Mouse (Mus musculus) large intestine, adult 2 months (tissue): ENCODE measurements around the gene Gm28827. TPM values are rescaled to one million over a fixed set of nuclear protein-coding genes. Genes with fewer than 3 reads are reported as not detected.
"Not testable (repeated sequence)": the region's sequence is repeated elsewhere in the genome, so short reads cannot be mapped to it uniquely, and the experiment has no call there.

Experiments used
- DNase-seq: peaks from one replicate; pipeline ENCODE4 v3.0.0-alpha.2; 2012; ENCODE audit warnings: low read depth, low spot score
- WGBS: fragments of 180-500 bp; shearing (Covaris S2); methylation state at CpG from one replicate; pipeline ENCODE4 v1.1.7; 2018; 5-methylcytosine and 5-hydroxymethylcytosine counted together
- polyA plus RNA-seq: library from polyadenylated mRNA; depleted of rRNA; stranded (reverse); fragments of >200 nt; gene quantifications from 2 replicates; pipeline ENCODE4 v1.2.3, GENCODE M21; 2012; rRNA removed

The Gm28827 gene
- polyA plus RNA-seq, result not detected in 2 replicates

GRCm38 (mm10) chrY:83030647-83031046, at the start of gene Gm28827:
Gm28827 (plus strand) TSS chrY:83030947.
- no CpG with 5 or more reads among the region's 6 CpGs for WGBS

More at GRCm38 (mm10) chrY:83030647-83031046, at the start of gene Gm28827:
- not testable (repeated sequence) for DNase-seq
